Mouse (Mus musculus): Measurements from ENCODE around the gene Pcif1.

Gene Pcif1

DNA sequence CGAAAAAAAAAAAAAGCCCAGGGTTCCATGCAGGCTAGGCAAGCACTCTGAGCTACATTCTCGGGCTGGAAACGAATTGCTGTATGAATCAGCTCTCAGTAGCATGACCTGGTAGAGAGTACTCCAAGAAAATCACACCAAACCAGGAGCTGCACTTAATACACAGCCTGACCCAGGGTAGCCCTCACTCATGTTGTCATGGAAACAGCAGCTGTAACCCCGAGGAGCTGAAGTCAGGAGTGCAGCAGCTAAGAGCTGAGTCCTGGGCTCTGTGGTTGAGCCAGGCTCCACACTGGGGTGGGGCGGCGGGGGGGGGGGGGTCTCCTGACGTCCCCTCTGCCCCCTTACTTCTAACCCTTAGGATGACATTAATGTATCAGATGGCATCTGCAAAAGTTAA is 42.9 kb downstream of the Pcif1 start:
- in situ Hi-C loops (cut with MboI), result loop anchor here (10.0 kb wide), 1 partner anchor 123 kb away; no protein-coding TSS in a partner anchor

DNA sequence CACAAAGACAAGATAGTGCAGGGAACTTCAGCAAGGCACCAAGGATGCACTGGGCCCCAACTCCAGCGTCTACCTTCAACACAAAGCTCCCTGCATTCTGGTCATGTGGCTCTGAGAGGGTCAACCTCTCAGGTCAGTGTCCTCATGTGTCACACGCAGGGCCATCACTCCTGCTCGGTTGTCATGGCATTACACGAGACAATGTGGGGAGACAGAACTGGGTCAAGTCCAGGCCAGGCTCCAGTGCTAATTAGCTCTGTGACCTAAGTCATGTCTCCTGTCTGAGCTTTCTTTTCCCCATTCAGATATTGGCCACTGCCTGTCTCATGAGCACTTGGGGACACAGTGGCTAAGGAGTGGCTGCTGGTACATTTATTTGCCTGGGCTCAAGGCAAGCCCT is 44.2 kb downstream of the Pcif1 start:
- in situ Hi-C loops (cut with MboI), result loop anchor here (10.0 kb wide), 1 partner anchor 122 kb away; no protein-coding TSS in a partner anchor

- in situ Hi-C loops (cut with MboI), result loop anchor here (10.0 kb wide), 1 partner anchor 121 kb away; no protein-coding TSS in a partner anchor
Observed at GRCm38 (mm10) chr2:164924100-164924857, 45.2 kb downstream of the Pcif1 start.

DNA sequence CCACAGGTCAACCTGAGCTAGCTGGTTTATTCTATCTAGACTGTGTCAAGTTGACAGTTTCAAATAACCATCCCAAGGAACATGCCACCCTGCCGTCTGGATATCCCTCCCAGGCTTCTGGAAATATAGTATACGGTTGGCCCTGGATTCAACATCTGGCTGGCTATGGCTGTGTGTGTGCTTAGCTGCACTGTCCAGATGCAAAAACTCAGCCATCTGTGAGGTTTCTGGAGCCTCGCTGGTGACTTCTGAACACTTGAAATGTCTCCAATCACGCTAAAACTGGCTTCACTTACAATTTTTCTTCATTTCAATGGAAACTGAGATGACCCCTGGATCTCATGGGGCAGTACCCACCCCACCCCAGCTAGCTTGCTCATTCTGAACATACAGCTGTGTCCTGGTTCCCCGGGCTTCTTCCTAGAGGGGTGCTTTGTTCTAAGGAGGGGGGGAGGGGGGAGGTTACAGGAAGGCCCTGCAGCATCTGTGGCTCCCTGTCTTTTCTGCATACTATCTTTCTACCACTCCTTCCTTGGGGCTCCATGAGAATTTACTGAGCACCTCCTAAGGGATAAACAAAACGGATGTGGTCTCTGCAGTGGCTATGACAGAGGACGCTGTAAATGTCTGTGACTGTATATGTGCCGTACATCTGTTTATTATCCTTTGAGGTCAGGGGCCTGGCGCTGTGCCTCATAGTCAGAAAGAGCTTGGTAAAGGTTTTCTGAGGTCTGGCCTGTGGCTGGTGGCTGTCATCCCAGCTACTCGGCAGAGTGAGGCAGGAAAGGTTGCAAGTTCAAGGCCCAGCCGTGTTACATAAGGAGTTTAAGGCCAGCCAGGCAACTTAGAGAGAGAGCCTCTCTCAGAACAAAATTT is 51.8 kb downstream of the Pcif1 start:
- in situ Hi-C loops (cut with MboI), result no loop called here

GRCm38 (mm10) chr2:164933534-164933933 is 54.4 kb downstream of the Pcif1 start:
- in situ Hi-C loops (cut with MboI), result no loop called here

GRCm38 (mm10) chr2:164935991-164936390 is 56.9 kb downstream of the Pcif1 start:
- in situ Hi-C loops (cut with MboI), result no loop called here

GRCm38 (mm10) chr2:164938146-164939091 is 59.3 kb downstream of the Pcif1 start:
- in situ Hi-C loops (cut with MboI), result no loop called here

- in situ Hi-C loops (cut with MboI), result no loop called here
Observed at GRCm38 (mm10) chr2:164939106-164939505, 60.0 kb downstream of the Pcif1 start.

DNA sequence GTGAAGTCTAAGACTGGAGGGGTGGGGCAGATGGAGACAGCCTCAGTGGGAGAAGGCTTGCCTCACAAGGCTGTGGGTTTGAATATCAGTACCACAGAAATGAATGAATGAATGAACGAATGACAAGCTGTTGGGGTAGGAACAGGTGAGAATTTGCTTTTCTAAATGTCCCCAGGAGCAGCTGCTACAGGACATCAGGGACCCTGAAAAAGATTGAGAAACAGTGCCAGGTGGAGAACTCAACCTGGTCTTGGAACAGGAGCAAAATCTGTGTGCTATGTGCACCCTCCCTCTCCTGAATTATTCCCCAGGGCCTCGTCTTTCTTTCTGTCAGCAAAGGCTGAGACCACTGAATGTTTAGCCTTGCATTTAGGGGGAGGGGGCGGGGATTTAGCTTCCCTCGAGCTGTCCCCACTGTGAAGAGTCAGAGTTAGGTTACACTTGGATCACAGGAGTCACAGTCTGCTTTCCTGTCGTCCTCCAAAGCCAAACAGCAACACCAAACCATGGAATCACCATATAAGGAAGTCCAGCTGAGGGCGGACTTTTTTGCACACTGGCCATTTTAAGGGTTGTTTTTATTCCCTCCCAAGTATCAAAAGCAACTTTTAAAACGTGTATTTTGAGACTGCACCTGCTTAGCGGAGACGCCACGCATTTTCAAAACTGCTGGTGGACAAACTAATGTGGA is 61.2 kb downstream of the Pcif1 start, which contains the start of gene Mmp9:
TSS of gene Mmp9 (plus strand) at position 641 of the 691 bp plus-strand sequence.
- in situ Hi-C loops (cut with MboI), result no loop called here

- in situ Hi-C loops (cut with MboI), result no loop called here
Observed at GRCm38 (mm10) chr2:164942692-164943290, 63.7 kb downstream of the Pcif1 start.
